Comparison of ENCODE assay signal across 30 mouse cellular contexts in the genomic region with DNA sequence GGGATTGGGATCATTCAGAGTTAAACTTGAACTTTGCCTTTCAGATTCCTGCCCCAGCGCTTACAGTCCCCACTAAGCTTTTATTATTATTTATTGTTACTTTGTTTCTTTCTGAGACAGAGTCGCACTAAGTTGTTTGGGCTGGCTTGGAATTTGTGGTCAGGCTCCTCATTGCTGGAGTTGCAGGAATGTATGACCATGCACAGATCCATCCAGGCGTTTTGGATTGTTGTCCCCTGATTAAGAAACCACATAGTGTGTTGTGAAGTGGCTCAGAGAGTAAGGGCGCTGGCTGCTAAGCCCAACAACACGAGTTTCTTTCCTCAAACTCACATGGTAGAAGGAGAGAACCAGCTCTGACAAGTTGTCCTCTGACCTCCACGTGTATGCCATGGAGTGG. TPM values are rescaled to one million over a fixed set of nuclear protein-coding genes. Genes with fewer than 3 reads are reported as not detected.
DNase-seq lines count a peak whose midpoint lies in the region; ATAC-seq and TF ChIP-seq lines count a peak whose summit lies in the region.
"Had no signal": no experiment of that assay in that cellular context is flagged by ENCODE, and none has a peak within 500 bp of the region (broad histone marks: within the 10 kb centered on the region; RNA-seq: fewer than 3 reads in every experiment).

No protein-coding gene starts in this region.

- DNase-seq in kidney, postnatal 10 days, result peak; percentile 29
- DNase-seq in kidney, adult 2 months, result no peak
- DNase-seq in 3134 (ENCODE audit: extremely low read depth, insufficient read length, low spot score) (peak; percentile 47), 3T3-L1 (ENCODE audit: low read depth, low spot score) (peak; percentile 90)
- no peak for DNase-seq in embryonic facial prominence, embryonic 14.5 days (ENCODE audit: low spot score)
- DNase-seq in heart, adult 8-10 months (ENCODE audit: low spot score), result no peak
- no peak for DNase-seq in cerebellum, adult 11-12 months
- DNase-seq: adrenal gland, adult 2 months; adrenal gland, postnatal 36 days; cerebellum, adult 8-10 months; cerebellum, postnatal 25 days; gastrocnemius, postnatal 14 days; heart, postnatal 4 days; kidney, adult 18-20 months; layer of hippocampus, adult 9-11 months; liver, embryonic 13.5 days; lung, postnatal 36 days; right cerebral cortex, postnatal 4 days; thymus, adult 18-20 months; thymus, postnatal 36 days had no signal

- WGBS in kidney, adult 2 months, result 50% methylated on average over 6 of the region's 6 CpGs
- 47% methylated on average over 6 of the region's 6 CpGs for WGBS in embryonic facial prominence, embryonic 14.5 days

- H3K27me3 ChIP-seq in kidney, adult 2 months (replicated peaks; ENCODE audit: control insufficient read depth, insufficient read depth, low read length), result no peaks in the 10 kb centered on the region
- H3K27me3 ChIP-seq in embryonic facial prominence, embryonic 14.5 days (replicated peaks; ENCODE audit: control insufficient read depth, insufficient read depth, low read length), result no peaks in the 10 kb centered on the region
- H3K27me3 ChIP-seq: forebrain, embryonic 13.5 days; heart, embryonic 12.5 days; hindbrain, embryonic 13.5 days; limb, embryonic 15.5 days; liver, embryonic 13.5 days; lung, embryonic 15.5 days; midbrain, embryonic 12.5 days; neural tube, embryonic 13.5 days had no signal

- H3K4me3 ChIP-seq in kidney, adult 2 months (ENCODE audit: insufficient read depth, low read depth, low read length), result no peak overlapping the region
- no peak overlapping the region for H3K4me3 ChIP-seq in embryonic facial prominence, embryonic 14.5 days (ENCODE audit: low read depth, low read length)
- H3K4me3 ChIP-seq: forebrain, embryonic 13.5 days; heart, embryonic 12.5 days; hindbrain, embryonic 13.5 days; limb, embryonic 10.5 days; limb, embryonic 15.5 days; liver, embryonic 13.5 days; lung, embryonic 15.5 days; midbrain, embryonic 12.5 days; neural tube, embryonic 13.5 days had no signal

- no peak overlapping the region for H3K4me2 ChIP-seq in embryonic facial prominence, embryonic 14.5 days (ENCODE audit: low read depth, low read length)
- H3K4me2 ChIP-seq: forebrain, embryonic 13.5 days; heart, embryonic 12.5 days; hindbrain, embryonic 13.5 days; limb, embryonic 15.5 days; liver, embryonic 13.5 days; lung, embryonic 15.5 days; midbrain, embryonic 12.5 days; neural tube, embryonic 13.5 days had no signal

- H3K27ac ChIP-seq in kidney, adult 2 months (ENCODE audit: insufficient read depth, low read depth, low read length), result no peak overlapping the region
- H3K27ac ChIP-seq in embryonic facial prominence, embryonic 14.5 days (replicated peaks; ENCODE audit: low read depth, low read length), result 0 out of 2 replicates have a peak overlapping the region, but pooled peaks have one; percentile 76
- H3K27ac ChIP-seq: forebrain, embryonic 13.5 days; hindbrain, embryonic 13.5 days; limb, embryonic 10.5 days; limb, embryonic 15.5 days; liver, embryonic 13.5 days; lung, embryonic 15.5 days; midbrain, embryonic 12.5 days; neural tube, embryonic 13.5 days; stomach, postnatal 0 days had no signal

- TF ChIP-seq POLR2A in kidney, adult 2 months (IDR thresholded peaks at IDR 0.05; ENCODE audit: low read depth, low read length), result no peak

- no peak overlapping the region for H3K9ac ChIP-seq in embryonic facial prominence, embryonic 14.5 days (ENCODE audit: low read depth, low read length)
- H3K9ac ChIP-seq: forebrain, embryonic 13.5 days; heart, embryonic 12.5 days; hindbrain, embryonic 13.5 days; limb, embryonic 15.5 days; liver, embryonic 13.5 days; lung, embryonic 15.5 days; midbrain, embryonic 12.5 days; neural tube, embryonic 13.5 days had no signal

- H3K36me3 ChIP-seq in kidney, adult 2 months (ENCODE audit: control insufficient read depth, insufficient read depth, low read length), result no peaks in the 10 kb centered on the region
- H3K36me3 ChIP-seq in embryonic facial prominence, embryonic 14.5 days (ENCODE audit: control insufficient read depth, insufficient read depth, low read length), result no peaks in the 10 kb centered on the region
- H3K36me3 ChIP-seq: G1E; heart, embryonic 12.5 days; hindbrain, embryonic 13.5 days; limb, embryonic 10.5 days; limb, embryonic 15.5 days; liver, embryonic 13.5 days; lung, embryonic 15.5 days; midbrain, embryonic 12.5 days; neural tube, embryonic 13.5 days had no signal

- H3K9me3 ChIP-seq in embryonic facial prominence, embryonic 14.5 days (ENCODE audit: control insufficient read depth, low read length), result no peaks in the 10 kb centered on the region
- H3K9me3 ChIP-seq: forebrain, embryonic 13.5 days; G1E; hindbrain, embryonic 13.5 days; limb, embryonic 10.5 days; limb, embryonic 15.5 days; liver, embryonic 13.5 days; lung, embryonic 15.5 days; midbrain, embryonic 12.5 days; neural tube, embryonic 13.5 days had no signal

- TF ChIP-seq CTCF in kidney, adult 2 months (conservative IDR thresholded peaks at IDR 0.05; ENCODE audit: insufficient read depth, insufficient read length, low read depth, low read length), result no peak

- ATAC-seq in embryonic facial prominence, embryonic 14.5 days (ENCODE audit: low read depth), result no peak
- ATAC-seq: forebrain, embryonic 13.5 days had no signal

- no peaks in the 10 kb centered on the region for H3K4me1 ChIP-seq in kidney, adult 2 months (ENCODE audit: control insufficient read depth, insufficient read depth, low read length)
- peaks cover 30% of the 10 kb centered on the region for H3K4me1 ChIP-seq in embryonic facial prominence, embryonic 14.5 days (ENCODE audit: control insufficient read depth, insufficient read depth, low read length)
- H3K4me1 ChIP-seq: liver, embryonic 13.5 days had no signal

RNA-seq across cellular contexts. Expression of a gene that starts 35.9 kb away (rescaled TPM):
- 1.5 and 2.2 TPM in 2 replicates for polyA plus RNA-seq in kidney, adult 2 months (2012; rRNA removed)
- polyA plus RNA-seq in embryonic facial prominence, embryonic 14.5 days (2014; fragmentation: Nextera tagmentation; extraction: Ambion mirVana), result 13.8 and 15.8 TPM in 2 replicates
- total RNA-seq in heart, adult 8-10 months (2022), result 1 to 10 TPM; 1.4 to 2.4 (median 1.7) TPM

Comparison
In these comparisons a context has a peak if more than half of its experiments do, and no peak if none do; other contexts are left out.
1. DNase-seq: peak in kidney, postnatal 10 days (single experiment), 3134 (single experiment) and 3T3-L1 (single experiment); none in kidney, adult 2 months (single experiment), embryonic facial prominence, embryonic 14.5 days (single experiment), heart, adult 8-10 months (single experiment) and cerebellum, adult 11-12 months (single experiment).